ENCODE assay signal across 18 mouse cellular contexts in genomic region chr2:121184142-121184541, GRCm38 (mm10). TPM values are rescaled to one million over a fixed set of nuclear protein-coding genes. Genes with fewer than 3 reads are reported as not detected.
DNase-seq lines count a peak whose midpoint lies in the region; ATAC-seq lines count a peak whose summit lies in the region.
"Had no signal": no experiment of that assay in that cellular context is flagged by ENCODE, and none has a peak within 500 bp of the region (broad histone marks: within the 10 kb centered on the region; RNA-seq: fewer than 3 reads in every experiment).

No protein-coding gene starts in this region.

- no peaks in the 10 kb centered on the region for H3K9me3 ChIP-seq in heart, embryonic 10.5 days
- H3K9me3 ChIP-seq in midbrain, embryonic 11.5 days (ENCODE audit: control insufficient read depth, low read length), result no peaks in the 10 kb centered on the region
- no peaks in the 10 kb centered on the region for H3K9me3 ChIP-seq in midbrain, embryonic 14.5 days (ENCODE audit: control insufficient read depth, low read length)
- H3K9me3 ChIP-seq in limb, embryonic 10.5 days (replicated peaks), result no peaks in the 10 kb centered on the region
- H3K9me3 ChIP-seq: G1E had no signal

- no peak for ATAC-seq in midbrain, embryonic 11.5 days (ENCODE audit: low FRiP score)
- ATAC-seq in midbrain, embryonic 14.5 days (ENCODE audit: low FRiP score, low TSS enrichment), result no peak
- no peak for ATAC-seq in inflammation-experienced regulatory T-cells, adult 6 months
- ATAC-seq: activated CD4-positive, CD25-positive, alpha-beta regulatory T cell, adult 4 months; CD4-positive, CD25-positive, alpha-beta regulatory T cell, adult 4 months; Patski had no signal

- H3K36me3 ChIP-seq in heart, embryonic 10.5 days, result peaks cover 77% of the 10 kb centered on the region
- H3K36me3 ChIP-seq in midbrain, embryonic 11.5 days (ENCODE audit: control insufficient read depth, insufficient read depth, low read length), result peaks cover 13% of the 10 kb centered on the region
- H3K36me3 ChIP-seq in midbrain, embryonic 14.5 days (ENCODE audit: control insufficient read depth, insufficient read depth, low read length), result peaks cover 64% of the 10 kb centered on the region
- H3K36me3 ChIP-seq in limb, embryonic 10.5 days, result peaks cover 94% of the 10 kb centered on the region

- 93% methylated on average over 7 of the region's 7 CpGs for WGBS in heart, embryonic 10.5 days
- WGBS in midbrain, embryonic 11.5 days, result 94% methylated on average over 7 of the region's 7 CpGs
- WGBS in midbrain, embryonic 14.5 days, result 97% methylated on average over 7 of the region's 7 CpGs
- 96% methylated on average over 7 of the region's 7 CpGs for WGBS in limb, embryonic 10.5 days

- no peak overlapping the region for H3K27ac ChIP-seq in heart, embryonic 10.5 days
- H3K27ac ChIP-seq in midbrain, embryonic 11.5 days (ENCODE audit: low read depth, low read length), result no peak overlapping the region
- H3K27ac ChIP-seq in midbrain, embryonic 14.5 days (replicated peaks; ENCODE audit: low read depth, low read length), result no peak overlapping the region
- no peak overlapping the region for H3K27ac ChIP-seq in limb, embryonic 10.5 days

- no peaks in the 10 kb centered on the region for H3K4me1 ChIP-seq in heart, embryonic 10.5 days
- H3K4me1 ChIP-seq in midbrain, embryonic 11.5 days (ENCODE audit: control insufficient read depth, insufficient read depth, low read length), result no peaks in the 10 kb centered on the region
- no peaks in the 10 kb centered on the region for H3K4me1 ChIP-seq in midbrain, embryonic 14.5 days (ENCODE audit: control insufficient read depth, insufficient read depth, low read length)
- no peaks in the 10 kb centered on the region for H3K4me1 ChIP-seq in limb, embryonic 10.5 days

- no peak overlapping the region for H3K9ac ChIP-seq in midbrain, embryonic 11.5 days (ENCODE audit: low read length)
- no peak overlapping the region for H3K9ac ChIP-seq in midbrain, embryonic 14.5 days (replicated peaks; ENCODE audit: low read length)

- H3K27me3 ChIP-seq in heart, embryonic 10.5 days (ENCODE audit: insufficient read depth, poor library complexity, severe bottlenecking), result no peaks in the 10 kb centered on the region
- H3K27me3 ChIP-seq in midbrain, embryonic 11.5 days (ENCODE audit: control insufficient read depth, insufficient read depth, low read length), result no peaks in the 10 kb centered on the region
- no peaks in the 10 kb centered on the region for H3K27me3 ChIP-seq in midbrain, embryonic 14.5 days (ENCODE audit: control insufficient read depth, insufficient read depth, low read length)
- no peaks in the 10 kb centered on the region for H3K27me3 ChIP-seq in limb, embryonic 10.5 days (ENCODE audit: low read depth, poor library complexity, severe bottlenecking)
- H3K27me3 ChIP-seq: CH12.LX, Patski had no signal

- DNase-seq in heart, adult 11 months, result peak; percentile 64
- DNase-seq in heart, embryonic 10.5 days (ENCODE audit: low spot score), result no peak
- DNase-seq in midbrain, embryonic 11.5 days (ENCODE audit: low spot score, missing footprints), result peak; percentile 69
- DNase-seq in midbrain, embryonic 14.5 days, result no peak
- peak; percentile 7 for DNase-seq in limb, embryonic 10.5 days (ENCODE audit: low spot score)
- DNase-seq: adrenal gland, adult 2 months; adrenal gland, adult 8-10 months; adrenal gland, postnatal 10 days; adrenal gland, postnatal 14 days; adrenal gland, postnatal 25 days; adrenal gland, postnatal 36 days; B cell, adult 2 months had no signal

- no peak overlapping the region for H3K4me3 ChIP-seq in heart, embryonic 10.5 days
- no peak overlapping the region for H3K4me3 ChIP-seq in midbrain, embryonic 11.5 days (ENCODE audit: low read depth, low read length)
- H3K4me3 ChIP-seq in midbrain, embryonic 14.5 days (replicated peaks; ENCODE audit: low read depth, low read length), result no peak overlapping the region
- no peak overlapping the region for H3K4me3 ChIP-seq in limb, embryonic 10.5 days

- no peak overlapping the region for H3K4me2 ChIP-seq in midbrain, embryonic 11.5 days
- no peak overlapping the region for H3K4me2 ChIP-seq in midbrain, embryonic 14.5 days (ENCODE audit: low read length)

RNA-seq across cellular contexts. Expression of gene Zscan29, which starts 13.2 kb away (rescaled TPM):
- 7.0 and 7.4 TPM in 2 replicates for polyA plus RNA-seq in heart, embryonic 10.5 days (2016; fragmentation: Nextera tagmentation; extraction: Ambion mirVana)
- 13.8 and 16.3 TPM in 2 replicates for polyA plus RNA-seq in midbrain, embryonic 11.5 days (2014; fragmentation: Nextera tagmentation; extraction: Ambion mirVana)
- polyA plus RNA-seq in midbrain, embryonic 14.5 days (2014; fragmentation: Nextera tagmentation; extraction: Ambion mirVana), result 8.0 and 9.3 TPM in 2 replicates
- polyA plus RNA-seq in limb, embryonic 10.5 days (2016; fragmentation: Nextera tagmentation; extraction: Ambion mirVana), result 9.8 and 10.2 TPM in 2 replicates
- polyA plus RNA-seq in inflammation-experienced regulatory T-cells, adult 6 months (2017; shearing (Covaris generic)), result 10 to 100 TPM; 24.1 to 36.0 (median 27.5) TPM

RNA-seq across cellular contexts. Expression of gene Tubgcp4, which starts 13.7 kb away (rescaled TPM):
- polyA plus RNA-seq in heart, embryonic 10.5 days (2016; fragmentation: Nextera tagmentation; extraction: Ambion mirVana), result 50.0 and 57.3 TPM in 2 replicates
- 67.8 and 69.3 TPM in 2 replicates for polyA plus RNA-seq in midbrain, embryonic 11.5 days (2014; fragmentation: Nextera tagmentation; extraction: Ambion mirVana)
- 35.9 and 49.2 TPM in 2 replicates for polyA plus RNA-seq in midbrain, embryonic 14.5 days (2014; fragmentation: Nextera tagmentation; extraction: Ambion mirVana)
- polyA plus RNA-seq in limb, embryonic 10.5 days (2016; fragmentation: Nextera tagmentation; extraction: Ambion mirVana), result 78.0 and 82.8 TPM in 2 replicates
- polyA plus RNA-seq in inflammation-experienced regulatory T-cells, adult 6 months (2017; shearing (Covaris generic)), result 100 to 1,000 TPM in 1 of 3 experiments, 10 to 100 TPM in 2; 65.3 to 101 (median 80.2) TPM

RNA-seq across cellular contexts. Expression of gene Lcmt2, which starts 43.7 kb away (rescaled TPM):
- polyA plus RNA-seq in heart, embryonic 10.5 days (2016; fragmentation: Nextera tagmentation; extraction: Ambion mirVana), result 16.6 and 19.4 TPM in 2 replicates
- 20.6 and 21.0 TPM in 2 replicates for polyA plus RNA-seq in midbrain, embryonic 11.5 days (2014; fragmentation: Nextera tagmentation; extraction: Ambion mirVana)
- 18.2 and 23.3 TPM in 2 replicates for polyA plus RNA-seq in midbrain, embryonic 14.5 days (2014; fragmentation: Nextera tagmentation; extraction: Ambion mirVana)
- 18.2 and 22.6 TPM in 2 replicates for polyA plus RNA-seq in limb, embryonic 10.5 days (2016; fragmentation: Nextera tagmentation; extraction: Ambion mirVana)
- polyA plus RNA-seq in inflammation-experienced regulatory T-cells, adult 6 months (2017; shearing (Covaris generic)), result 1 to 10 TPM; 4.8 to 7.5 (median 5.8) TPM

RNA-seq across cellular contexts. Expression of gene Adal, which starts 43.9 kb away (rescaled TPM):
- 14.4 and 14.5 TPM in 2 replicates for polyA plus RNA-seq in heart, embryonic 10.5 days (2016; fragmentation: Nextera tagmentation; extraction: Ambion mirVana)
- 35.4 and 35.7 TPM in 2 replicates for polyA plus RNA-seq in midbrain, embryonic 11.5 days (2014; fragmentation: Nextera tagmentation; extraction: Ambion mirVana)
- polyA plus RNA-seq in midbrain, embryonic 14.5 days (2014; fragmentation: Nextera tagmentation; extraction: Ambion mirVana), result 30.7 and 40.0 TPM in 2 replicates
- polyA plus RNA-seq in limb, embryonic 10.5 days (2016; fragmentation: Nextera tagmentation; extraction: Ambion mirVana), result 15.4 and 22.2 TPM in 2 replicates
- polyA plus RNA-seq in inflammation-experienced regulatory T-cells, adult 6 months (2017; shearing (Covaris generic)), result 10 to 100 TPM; 13.2 to 20.5 (median 16.7) TPM

Comparison
In these comparisons a context has a peak if more than half of its experiments do, and no peak if none do; other contexts are left out.
1. DNase-seq: peak in heart, adult 11 months (single experiment), midbrain, embryonic 11.5 days (single experiment) and limb, embryonic 10.5 days (single experiment); none in heart, embryonic 10.5 days (single experiment) and midbrain, embryonic 14.5 days (single experiment).